Mouse (Mus musculus) c-Kit-negative CD71-positive TER-119-positive erythroid progenitor cells, embryonic 14.5 days (primary cell): Measurements from ENCODE around the gene Tex29.

Source experiments
- DNase-seq: peaks from one replicate; pipeline ENCODE4 v3.0.0-alpha.2; 2013; ENCODE audit warnings: low read depth, low spot score

The Tex29 gene

GRCm38 (mm10) chr8:11840174-11840573 is at the start of gene Tex29:
Gene Tex29 (plus strand): TSS chr8:11840474.
- DNase-seq: no peak

- DNase-seq: no peak
Observed at GRCm38 (mm10) chr8:11794956-11795355, 45.3 kb upstream of the Tex29 start.

- no peak for DNase-seq
Observed at GRCm38 (mm10) chr8:11797128-11797527, 43.1 kb upstream of the Tex29 start.

GRCm38 (mm10) chr8:11797729-11798479 is 42.4 kb upstream of the Tex29 start:
- no peak for DNase-seq

- no peak for DNase-seq
Observed at GRCm38 (mm10) chr8:11798480-11798867, 41.8 kb upstream of the Tex29 start.

- DNase-seq: no peak
Observed at GRCm38 (mm10) chr8:11799098-11799497, 41.2 kb upstream of the Tex29 start.

GRCm38 (mm10) chr8:11800481-11800880 is 39.8 kb upstream of the Tex29 start:
- DNase-seq: no peak

- no peak for DNase-seq
Observed at GRCm38 (mm10) chr8:11801571-11801970, 38.7 kb upstream of the Tex29 start.

GRCm38 (mm10) chr8:11804914-11805313 is 35.4 kb upstream of the Tex29 start:
- no peak for DNase-seq

- no peak for DNase-seq
Observed at GRCm38 (mm10) chr8:11806252-11806651, 34.0 kb upstream of the Tex29 start.

GRCm38 (mm10) chr8:11807361-11807760 is 32.9 kb upstream of the Tex29 start:
- DNase-seq: no peak

- DNase-seq: no peak
Observed at GRCm38 (mm10) chr8:11808047-11808446, 32.2 kb upstream of the Tex29 start.

- no peak for DNase-seq
Observed at GRCm38 (mm10) chr8:11810426-11810825, 29.8 kb upstream of the Tex29 start.

GRCm38 (mm10) chr8:11813801-11814200 is 26.5 kb upstream of the Tex29 start:
- DNase-seq: no peak

GRCm38 (mm10) chr8:11815206-11815605 is 25.1 kb upstream of the Tex29 start:
- no peak for DNase-seq

- no peak for DNase-seq
Observed at GRCm38 (mm10) chr8:11820136-11820535, 20.1 kb upstream of the Tex29 start.

GRCm38 (mm10) chr8:11820568-11820967 is 19.7 kb upstream of the Tex29 start:
- no peak for DNase-seq

GRCm38 (mm10) chr8:11821451-11822206 is 18.6 kb upstream of the Tex29 start:
- DNase-seq: no peak

- no peak for DNase-seq
Observed at GRCm38 (mm10) chr8:11822550-11823060, 17.7 kb upstream of the Tex29 start.

- no peak for DNase-seq
Observed at GRCm38 (mm10) chr8:11825756-11826155, 14.5 kb upstream of the Tex29 start.

- DNase-seq: no peak
Observed at GRCm38 (mm10) chr8:11827312-11827711, 13.0 kb upstream of the Tex29 start.

GRCm38 (mm10) chr8:11830214-11831046 is 9.8 kb upstream of the Tex29 start:
- no peak for DNase-seq
